Mouse (Mus musculus) frontal cortex, postnatal 25 days (tissue): ENCODE data around the gene Bves.
"Not testable (repeated sequence)": the region's sequence is repeated elsewhere in the genome, so short reads cannot be mapped to it uniquely, and the experiment has no call there.

Experiments used
- DNase-seq, 2 experiments: peaks; one replicate each; pipeline ENCODE4 v3.0.0; 2022; ENCODE audit warnings: low spot score in 2 of 2

The Bves gene

DNA sequence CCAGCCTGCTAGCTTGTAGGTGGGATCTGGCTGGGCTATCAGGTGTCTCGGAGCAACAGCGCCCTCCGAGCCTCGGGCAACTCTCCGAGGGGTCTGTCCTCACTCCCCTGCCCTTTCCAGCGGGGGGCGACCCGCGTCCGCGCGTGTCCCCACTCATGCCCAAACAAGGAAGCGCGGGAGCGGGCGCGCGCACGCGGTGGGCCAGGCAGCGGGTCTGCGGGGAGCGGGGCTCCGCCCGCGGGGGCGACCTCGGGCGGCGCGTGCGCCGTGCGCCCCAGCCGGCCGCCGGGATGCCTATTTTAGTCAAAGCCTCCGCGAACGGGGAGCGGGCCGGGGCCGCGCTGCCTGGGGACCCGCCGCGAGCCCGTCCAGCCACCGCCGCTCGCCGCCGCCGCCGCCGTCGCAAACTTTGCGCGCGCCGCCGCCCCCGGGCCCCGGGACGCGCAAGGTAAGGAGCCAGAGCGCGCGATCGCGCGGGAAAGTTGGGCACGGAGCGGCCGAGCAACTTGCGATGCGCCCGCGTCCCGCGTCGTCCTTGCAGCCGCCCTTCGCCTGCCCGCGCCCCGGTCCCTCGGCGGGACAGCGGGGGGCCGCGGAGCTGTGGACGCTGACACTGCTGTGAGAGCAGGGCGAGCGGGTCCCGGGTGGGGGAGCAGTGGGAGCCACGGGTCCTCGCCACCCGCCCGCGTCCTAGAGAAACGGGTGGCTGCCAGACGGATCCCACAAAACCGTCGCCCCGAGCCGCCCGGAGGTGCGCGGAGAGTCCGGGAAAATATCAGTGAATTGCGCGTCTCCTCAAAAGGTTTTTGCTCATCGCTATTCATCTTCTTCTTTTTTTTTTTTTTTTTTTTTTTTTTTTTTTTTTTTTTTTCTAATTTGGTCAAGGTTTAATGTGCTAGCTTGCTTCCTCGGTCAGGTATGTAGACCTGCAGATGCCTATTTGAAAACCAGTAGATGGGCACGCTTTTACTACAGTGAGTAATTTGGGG, at the start of gene Bves:
TSS of gene Bves (plus strand) at position 339 of the 989 bp plus-strand sequence.
- DNase-seq = peak in 1 of 2 experiments; percentile 6

GRCm38 (mm10) chr10:45288351-45288750, 47.2 kb upstream of the Bves start:
- DNase-seq = no peak

- DNase-seq = no peak
These were observed 46.1 kb upstream of the Bves start for GRCm38 (mm10) chr10:45289218-45290105.

DNA sequence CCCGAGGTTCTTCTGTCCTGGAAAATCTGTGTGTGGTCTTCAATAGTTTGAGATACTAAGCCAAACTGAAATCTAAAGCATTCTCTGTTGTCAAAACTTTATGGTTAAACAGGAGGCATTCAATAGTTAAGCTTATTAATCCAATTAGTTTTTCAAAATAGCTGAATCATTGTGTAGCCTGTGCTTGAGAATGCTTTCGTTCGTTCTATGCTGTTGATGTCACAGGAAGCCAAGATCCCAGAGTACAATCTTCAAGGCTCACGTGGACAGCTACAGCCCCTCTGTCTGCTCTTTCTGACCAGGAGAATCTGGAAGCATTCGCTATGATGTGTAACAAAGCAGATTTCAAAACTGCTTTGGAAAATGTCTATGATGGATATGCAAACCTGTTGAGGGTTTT, 45.0 kb upstream of the Bves start:
- no peak for DNase-seq

- not testable (repeated sequence) for DNase-seq
These were observed 43.4 kb upstream of the Bves start for GRCm38 (mm10) chr10:45292159-45292558.

GRCm38 (mm10) chr10:45295093-45295492, 40.5 kb upstream of the Bves start:
- DNase-seq = no peak

DNA sequence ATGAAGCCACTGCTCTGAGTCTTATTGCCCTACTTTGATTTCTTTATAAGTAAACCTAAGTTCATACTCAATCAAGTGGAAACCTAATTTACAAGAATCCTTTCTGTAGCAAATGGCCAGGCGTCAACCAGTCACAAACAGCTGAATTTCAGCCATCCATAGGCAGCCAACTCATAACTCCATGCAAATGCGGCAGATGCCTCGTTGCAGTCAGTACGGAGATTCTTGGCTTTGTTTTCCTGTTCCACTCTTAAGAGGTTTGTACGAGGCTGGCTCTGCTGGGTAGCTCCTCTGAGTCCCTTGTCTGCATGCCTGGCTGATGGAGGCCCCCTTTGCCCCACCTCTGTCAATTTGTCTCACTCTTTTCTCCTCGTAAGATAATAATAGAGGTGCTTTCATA, 37.1 kb upstream of the Bves start:
- DNase-seq = no peak

DNA sequence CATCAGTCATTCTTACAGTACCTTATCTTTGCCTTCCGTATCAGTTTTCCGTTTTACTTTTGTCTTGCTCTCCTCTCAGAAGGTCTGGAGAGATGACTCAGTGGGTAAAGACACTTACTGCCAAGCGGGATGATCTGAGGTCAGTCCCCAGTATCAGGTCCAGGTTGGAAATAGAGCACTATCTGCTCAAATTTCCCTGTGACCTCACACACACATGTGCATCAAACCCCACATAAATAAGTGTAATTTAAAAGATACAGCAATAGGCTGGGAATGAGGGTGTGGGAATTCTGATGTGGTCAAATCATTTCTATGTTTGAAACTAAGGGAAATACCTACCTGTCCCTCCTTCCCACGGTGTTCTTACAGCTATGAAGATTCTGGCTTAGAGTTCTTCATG, 36.1 kb upstream of the Bves start:
- no peak for DNase-seq

GRCm38 (mm10) chr10:45303315-45304036, 32.1 kb upstream of the Bves start:
- DNase-seq = no peak

DNA sequence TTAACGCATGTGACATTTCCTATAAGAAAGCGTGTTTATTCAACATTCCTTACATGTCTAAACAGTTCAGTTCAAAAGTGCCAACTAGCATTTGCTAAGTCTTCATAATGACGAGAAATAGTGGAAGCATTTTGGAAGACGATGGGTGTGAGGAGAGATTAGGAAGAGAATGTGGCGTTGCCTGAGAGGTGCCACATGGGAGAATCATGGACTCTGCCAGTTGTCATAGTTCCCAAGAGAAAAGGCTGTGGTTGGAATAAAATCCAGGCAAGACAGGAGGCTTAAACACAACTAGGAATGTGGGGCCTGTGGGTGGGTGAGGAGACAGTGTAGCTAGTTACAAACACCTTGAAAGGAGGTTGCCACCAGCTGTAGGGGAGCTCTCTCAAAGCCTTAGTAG, 30.4 kb upstream of the Bves start:
- no peak for DNase-seq

- DNase-seq = no peak
These were observed 24.4 kb upstream of the Bves start for GRCm38 (mm10) chr10:45311129-45311528.

- no peak for DNase-seq
These were observed 23.9 kb upstream of the Bves start for GRCm38 (mm10) chr10:45311624-45312023.

DNA sequence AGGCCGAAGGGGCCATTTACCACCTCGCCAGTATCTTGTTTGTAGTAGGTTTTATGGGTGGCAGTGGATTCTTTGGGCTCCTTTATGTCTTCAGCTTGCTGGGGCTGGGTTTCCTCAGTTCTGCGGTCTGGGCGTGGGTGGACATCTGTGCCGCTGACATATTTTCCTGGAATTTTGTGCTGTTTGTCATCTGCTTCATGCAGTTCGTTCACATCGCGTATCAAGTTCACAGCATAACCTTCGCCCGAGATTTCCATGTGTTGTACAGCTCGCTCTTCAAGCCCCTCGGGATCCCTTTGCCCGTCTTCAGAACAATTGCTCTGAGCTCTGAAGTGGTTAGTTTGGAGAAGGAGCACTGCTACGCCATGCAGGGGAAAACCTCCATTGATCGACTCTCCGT, 20.7 kb upstream of the Bves start:
- DNase-seq = no peak

DNA sequence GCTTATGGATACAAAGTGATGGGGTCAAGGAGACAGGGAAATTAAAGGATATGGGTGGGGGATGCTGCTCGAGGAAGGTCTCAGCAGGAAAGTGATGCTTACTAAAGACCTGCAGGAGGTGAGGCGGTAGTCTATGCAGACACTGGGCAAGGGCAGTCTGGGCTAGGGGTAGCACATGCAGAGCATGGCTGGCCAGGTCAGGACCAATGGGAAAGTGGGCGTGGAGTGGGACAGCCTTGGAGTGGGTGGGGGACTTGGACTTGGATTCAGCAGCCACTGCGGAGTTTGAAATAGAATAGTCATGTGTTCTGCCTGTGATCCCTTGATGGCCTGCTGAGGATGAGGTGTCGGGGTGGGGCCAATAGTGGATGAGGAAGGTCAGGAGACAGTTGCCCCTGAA, 16.6 kb upstream of the Bves start:
- DNase-seq = no peak

DNA sequence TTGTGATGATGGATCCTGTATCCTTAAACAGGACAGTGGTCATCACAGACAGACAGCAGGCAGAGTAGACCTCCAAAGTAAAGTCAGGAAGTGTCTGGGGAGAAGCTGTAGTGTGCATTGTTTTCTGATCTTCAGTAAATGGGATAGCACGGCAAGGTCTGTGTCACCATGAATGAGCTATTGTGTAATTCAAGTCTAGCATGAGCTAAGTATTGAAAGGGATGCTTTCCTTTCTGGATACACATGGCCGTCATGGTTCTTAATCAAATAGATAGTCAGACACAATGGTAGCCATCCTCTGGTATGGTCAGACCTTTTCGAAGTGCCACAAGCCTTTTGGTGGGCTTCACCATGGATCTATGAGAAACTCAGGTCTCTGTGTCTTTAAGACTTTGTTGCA, 15.3 kb upstream of the Bves start:
- DNase-seq = no peak

GRCm38 (mm10) chr10:45324159-45324558, 11.4 kb upstream of the Bves start:
- no peak for DNase-seq

GRCm38 (mm10) chr10:45328196-45329000, 7.2 kb upstream of the Bves start:
- DNase-seq = no peak

DNA sequence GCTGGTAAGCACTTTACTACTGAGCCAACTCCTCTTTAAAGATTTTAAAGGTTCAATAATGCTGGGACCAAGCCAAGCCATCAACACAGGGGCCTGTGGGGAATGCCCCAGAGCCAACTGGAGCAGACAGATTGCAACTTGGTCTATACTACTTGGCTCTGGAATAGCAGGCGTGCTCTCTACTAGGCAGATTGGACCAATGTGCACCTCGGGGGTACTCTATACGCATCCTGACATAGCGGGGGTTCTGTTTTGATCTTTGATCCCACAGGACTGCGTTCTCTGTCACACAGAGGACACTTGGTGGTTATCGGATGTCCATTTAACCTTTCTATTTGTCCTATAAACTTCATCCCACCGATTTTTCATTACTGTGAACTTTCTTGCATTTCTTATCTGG, 647 bp upstream of the Bves start:
- DNase-seq = no peak

DNA sequence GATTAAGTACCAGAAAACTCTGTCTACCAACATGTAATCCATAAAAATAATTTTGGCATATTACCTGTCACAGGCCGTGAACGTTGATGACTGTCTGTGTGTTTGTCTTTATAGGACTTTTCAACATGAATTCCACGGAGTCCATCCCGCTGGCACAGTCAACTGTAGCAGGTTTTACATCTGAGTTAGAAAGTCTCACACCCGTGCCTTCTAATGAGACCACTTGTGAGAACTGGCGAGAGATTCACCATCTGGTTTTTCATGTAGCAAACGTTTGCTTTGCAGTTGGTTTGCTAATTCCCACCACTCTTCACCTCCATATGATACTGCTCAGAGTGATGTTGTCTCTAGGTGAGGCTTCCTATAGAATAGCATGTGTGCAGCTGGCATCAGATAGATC, 3.5 kb downstream of the Bves start:
- DNase-seq = no peak

GRCm38 (mm10) chr10:45344381-45344780, 8.8 kb downstream of the Bves start:
- DNase-seq = no peak

- DNase-seq = no peak
These were observed 9.6 kb downstream of the Bves start for GRCm38 (mm10) chr10:45345217-45345616.
